Mouse (Mus musculus): ENCODE measurements around the gene Pld2. TPM values are rescaled to one million over a fixed set of nuclear protein-coding genes. Genes with fewer than 3 reads are reported as not detected.

Pld2 gene
- polyA plus RNA-seq, 1 experiment from 2014 or later = 4.8 TPM

DNA sequence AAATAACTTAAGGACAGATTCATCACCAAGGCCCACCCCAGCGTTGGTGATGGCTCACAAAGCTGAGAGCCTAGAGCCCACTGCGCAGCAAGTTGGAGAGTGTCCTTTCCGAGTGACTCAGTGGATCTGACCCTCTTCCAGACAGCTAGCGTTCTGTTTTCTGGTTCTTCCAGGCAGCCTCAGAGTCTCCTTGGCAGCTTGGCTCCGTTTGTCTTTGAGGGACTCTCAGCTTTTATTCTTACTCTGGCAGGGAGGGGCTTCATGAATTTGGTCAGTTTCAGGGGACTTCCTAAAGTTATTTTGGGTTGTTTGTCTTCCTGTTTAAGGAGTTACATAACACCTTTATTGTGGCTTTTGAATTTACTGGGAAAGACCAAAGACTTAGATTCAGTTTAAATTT lies 47.1 kb downstream of the Pld2 start:
- no peak for DNase-seq (ENCODE audit: low spot score)
- H3K27me3 ChIP-seq (replicated peaks; ENCODE audit: control insufficient read depth, insufficient read depth, low read length) = no peaks in the 10 kb centered on the region
- no peak overlapping the region for H3K27ac ChIP-seq (ENCODE audit: low read depth, low read length)
- H3K4me1 ChIP-seq (ENCODE audit: control insufficient read depth, insufficient read depth, low read length) = peaks cover 7% of the 10 kb centered on the region
- ATAC-seq = no peak
- H3K9ac ChIP-seq (ENCODE audit: low read length) = no peak overlapping the region
- H3K9me3 ChIP-seq (replicated peaks; ENCODE audit: control insufficient read depth, low read length) = no peaks in the 10 kb centered on the region
- WGBS = 79% methylated on average over 5 of the region's 5 CpGs
- no peak overlapping the region for H3K4me3 ChIP-seq (ENCODE audit: low read depth, low read length)
- no peaks in the 10 kb centered on the region for H3K36me3 ChIP-seq (ENCODE audit: control insufficient read depth, insufficient read depth, low read length)
- no peak overlapping the region for H3K4me2 ChIP-seq (ENCODE audit: low read length)

DNA sequence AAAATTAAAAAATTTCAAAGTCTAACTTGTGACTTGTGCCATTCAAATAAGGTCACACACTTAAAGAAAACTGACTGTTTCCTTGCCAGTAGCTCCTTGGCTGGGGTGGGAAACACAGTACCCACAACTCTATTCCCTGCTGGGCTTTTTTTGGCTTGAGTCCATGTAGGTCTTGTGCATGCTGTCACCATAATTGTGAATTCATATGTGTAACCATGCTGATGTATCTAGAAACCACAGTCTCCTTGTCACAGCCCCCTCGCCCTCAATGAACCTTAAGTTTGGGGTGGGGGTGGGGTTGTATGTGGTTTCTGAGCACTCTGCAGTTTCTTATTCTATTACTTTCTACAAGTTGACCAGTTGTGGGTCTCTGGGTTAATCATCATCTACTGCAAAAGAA lies 51.9 kb downstream of the Pld2 start:
- H3K9ac ChIP-seq (ENCODE audit: low read length) = no peak overlapping the region
- H3K4me1 ChIP-seq (ENCODE audit: control insufficient read depth, insufficient read depth, low read length) = no peaks in the 10 kb centered on the region
- 91% methylated on average over 1 of the region's 1 CpGs for WGBS
- H3K36me3 ChIP-seq (ENCODE audit: control insufficient read depth, insufficient read depth, low read length) = no peaks in the 10 kb centered on the region
- ATAC-seq (no peak), DNase-seq (ENCODE audit: low spot score) (no peak)
- no peak overlapping the region for H3K4me3 ChIP-seq (ENCODE audit: low read depth, low read length)
- no peaks in the 10 kb centered on the region for H3K27me3 ChIP-seq (replicated peaks; ENCODE audit: control insufficient read depth, insufficient read depth, low read length)
- H3K9me3 ChIP-seq (replicated peaks; ENCODE audit: control insufficient read depth, low read length) = no peaks in the 10 kb centered on the region
- H3K4me2 ChIP-seq (ENCODE audit: low read length) = no peak overlapping the region
- no peak overlapping the region for H3K27ac ChIP-seq (ENCODE audit: low read depth, low read length)

DNA sequence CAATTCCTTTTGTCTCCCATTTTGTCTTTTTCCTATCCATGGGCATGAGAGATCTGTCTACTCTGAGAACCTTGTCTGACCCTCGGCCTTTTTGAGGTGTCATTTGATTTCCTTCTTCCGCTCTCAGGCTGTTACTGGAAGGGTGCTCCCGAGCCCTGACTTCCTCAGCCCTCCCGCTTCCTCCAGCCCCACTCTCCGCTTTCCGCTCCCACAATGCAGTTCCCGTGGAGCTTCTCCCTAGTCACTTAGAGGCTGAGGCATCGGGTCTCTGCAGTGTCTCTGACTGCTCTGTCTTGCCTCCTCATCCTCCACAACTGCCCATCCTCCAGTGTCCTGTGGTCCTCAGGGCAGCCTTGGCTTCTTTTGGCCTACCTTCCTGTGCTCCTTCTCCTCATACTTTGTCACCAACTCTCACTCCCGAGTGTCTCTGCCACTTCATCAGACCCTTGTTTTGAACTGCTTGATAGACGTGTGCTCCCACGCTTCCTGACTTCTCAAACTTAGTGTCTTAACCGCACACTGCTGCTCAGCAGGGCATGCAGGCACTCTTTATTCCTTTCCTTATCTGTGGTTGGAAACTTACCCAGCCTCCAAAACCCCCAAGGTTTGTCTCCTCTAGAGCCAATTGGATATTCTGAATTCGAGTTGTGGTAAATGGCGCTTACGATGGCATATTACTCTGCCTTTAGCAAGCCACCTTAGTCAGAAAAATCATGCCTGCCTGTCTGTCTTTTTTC lies 54.6 kb downstream of the Pld2 start:
- Histone ChIP-seq H3K36me3 (ENCODE audit: control insufficient read depth, insufficient read depth, low read length) (peaks cover 23% of the 10 kb centered on the region), H3K9me3 (replicated peaks; ENCODE audit: control insufficient read depth, low read length) (no peaks in the 10 kb centered on the region), H3K4me3 (ENCODE audit: low read depth, low read length) (no peak overlapping the region), H3K4me2 (ENCODE audit: low read length) (no peak overlapping the region), H3K4me1 (ENCODE audit: control insufficient read depth, insufficient read depth, low read length) (no peaks in the 10 kb centered on the region), H3K27ac (ENCODE audit: low read depth, low read length) (no peak overlapping the region), H3K27me3 (replicated peaks; ENCODE audit: control insufficient read depth, insufficient read depth, low read length) (no peaks in the 10 kb centered on the region), H3K9ac (ENCODE audit: low read length) (no peak overlapping the region)
- WGBS = 84% methylated on average over 15 of the region's 15 CpGs
- DNase-seq (ENCODE audit: low spot score) = no peak
- no peak for ATAC-seq

DNA sequence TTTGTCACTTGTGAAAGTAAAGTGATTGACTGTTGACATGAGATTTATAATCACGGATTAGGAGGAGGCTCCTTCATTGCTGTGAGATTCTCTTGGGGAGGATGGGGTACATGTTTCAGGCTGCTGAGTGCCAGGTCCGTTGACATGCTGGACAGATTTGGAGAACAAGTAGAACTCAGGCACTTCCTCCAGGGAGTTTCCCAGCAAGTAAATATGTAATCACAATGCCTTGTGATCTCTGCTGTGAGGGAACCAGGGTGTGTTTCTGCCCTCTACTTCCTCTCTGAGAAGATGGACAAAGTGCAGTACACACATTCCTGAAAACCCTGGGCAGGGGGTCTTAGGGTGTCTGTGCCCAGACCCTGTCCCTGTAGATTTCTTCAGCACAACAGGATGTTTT lies 55.8 kb downstream of the Pld2 start:
- no peak for DNase-seq (ENCODE audit: low spot score)
- WGBS = 82% methylated on average over 2 of the region's 2 CpGs
- no peak for ATAC-seq
- H3K4me2 ChIP-seq (ENCODE audit: low read length) = no peak overlapping the region
- no peaks in the 10 kb centered on the region for H3K27me3 ChIP-seq (replicated peaks; ENCODE audit: control insufficient read depth, insufficient read depth, low read length)
- H3K9me3 ChIP-seq (replicated peaks; ENCODE audit: control insufficient read depth, low read length) = no peaks in the 10 kb centered on the region
- H3K27ac ChIP-seq (ENCODE audit: low read depth, low read length) = peak overlapping the region; percentile 14; the same call in 1 of the 2 replicates
- no peaks in the 10 kb centered on the region for H3K4me1 ChIP-seq (ENCODE audit: control insufficient read depth, insufficient read depth, low read length)
- H3K9ac ChIP-seq (ENCODE audit: low read length) = no peak overlapping the region
- H3K4me3 ChIP-seq (ENCODE audit: low read depth, low read length) = no peak overlapping the region
- peaks cover 28% of the 10 kb centered on the region for H3K36me3 ChIP-seq (ENCODE audit: control insufficient read depth, insufficient read depth, low read length)

DNA sequence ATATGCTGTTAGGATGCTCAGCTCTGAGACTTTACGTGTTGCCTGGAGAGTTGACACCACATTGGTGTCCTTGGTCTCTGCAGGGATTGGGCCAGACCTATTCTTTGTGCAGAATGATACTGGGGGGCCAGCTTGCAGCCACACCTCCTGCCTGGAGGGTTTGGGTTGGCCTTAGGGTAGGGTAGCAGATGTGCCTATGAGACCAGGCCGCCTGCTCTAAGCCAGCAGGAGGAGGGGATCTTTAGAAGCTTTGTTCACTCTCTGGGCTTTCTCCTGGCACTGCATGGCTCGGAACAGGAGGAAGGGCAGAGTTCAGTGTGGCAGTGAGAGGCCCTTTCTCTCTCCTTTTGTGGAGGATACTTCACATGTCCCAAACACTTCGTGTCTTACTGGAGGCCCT lies 56.2 kb downstream of the Pld2 start:
- Histone ChIP-seq H3K36me3 (ENCODE audit: control insufficient read depth, insufficient read depth, low read length) (peaks cover 28% of the 10 kb centered on the region), H3K27me3 (replicated peaks; ENCODE audit: control insufficient read depth, insufficient read depth, low read length) (no peaks in the 10 kb centered on the region), H3K9ac (ENCODE audit: low read length) (no peak overlapping the region; the same call in 1 of the 2 replicates), H3K4me2 (ENCODE audit: low read length) (no peak overlapping the region), H3K4me3 (ENCODE audit: low read depth, low read length) (no peak overlapping the region), H3K9me3 (replicated peaks; ENCODE audit: control insufficient read depth, low read length) (no peaks in the 10 kb centered on the region), H3K27ac (ENCODE audit: low read depth, low read length) (peak overlapping the region; percentile 24; the same call in 1 of the 2 replicates), H3K4me1 (ENCODE audit: control insufficient read depth, insufficient read depth, low read length) (no peaks in the 10 kb centered on the region)
- peak; percentile 37; the same call in 1 of the 2 replicates for ATAC-seq
- WGBS = 43% methylated on average over 4 of the region's 4 CpGs
- no peak for DNase-seq (ENCODE audit: low spot score)

DNA sequence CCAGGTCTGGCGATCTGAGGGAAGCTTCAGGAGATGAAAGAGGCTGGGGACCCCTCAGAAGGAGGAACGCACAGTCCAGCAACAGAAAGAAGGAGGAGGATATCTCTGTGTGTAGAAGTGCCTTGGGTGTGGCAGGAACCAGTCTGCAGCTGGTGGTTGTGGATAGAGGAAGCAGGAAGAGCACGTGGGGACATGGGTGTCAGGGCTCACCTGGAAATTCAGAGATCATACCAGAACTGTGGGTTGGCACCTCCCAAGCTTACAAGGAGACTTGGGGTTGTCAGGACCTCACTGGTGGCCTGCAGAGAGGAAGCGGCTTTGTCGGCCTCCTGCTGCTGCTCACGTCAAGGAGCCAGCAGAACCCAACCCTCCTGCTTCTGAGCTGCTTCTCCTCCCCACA lies 57.4 kb downstream of the Pld2 start:
- peaks cover 37% of the 10 kb centered on the region for H3K36me3 ChIP-seq (ENCODE audit: control insufficient read depth, insufficient read depth, low read length)
- ATAC-seq (no peak), DNase-seq (ENCODE audit: low spot score) (no peak)
- no peaks in the 10 kb centered on the region for H3K27me3 ChIP-seq (replicated peaks; ENCODE audit: control insufficient read depth, insufficient read depth, low read length)
- no peak overlapping the region for H3K9ac ChIP-seq (ENCODE audit: low read length)
- no peak overlapping the region for H3K4me3 ChIP-seq (ENCODE audit: low read depth, low read length)
- WGBS = 85% methylated on average over 6 of the region's 6 CpGs
- no peaks in the 10 kb centered on the region for H3K4me1 ChIP-seq (ENCODE audit: control insufficient read depth, insufficient read depth, low read length)
- no peaks in the 10 kb centered on the region for H3K9me3 ChIP-seq (replicated peaks; ENCODE audit: control insufficient read depth, low read length)
- no peak overlapping the region for H3K27ac ChIP-seq (ENCODE audit: low read depth, low read length)
- no peak overlapping the region for H3K4me2 ChIP-seq (ENCODE audit: low read length)

DNA sequence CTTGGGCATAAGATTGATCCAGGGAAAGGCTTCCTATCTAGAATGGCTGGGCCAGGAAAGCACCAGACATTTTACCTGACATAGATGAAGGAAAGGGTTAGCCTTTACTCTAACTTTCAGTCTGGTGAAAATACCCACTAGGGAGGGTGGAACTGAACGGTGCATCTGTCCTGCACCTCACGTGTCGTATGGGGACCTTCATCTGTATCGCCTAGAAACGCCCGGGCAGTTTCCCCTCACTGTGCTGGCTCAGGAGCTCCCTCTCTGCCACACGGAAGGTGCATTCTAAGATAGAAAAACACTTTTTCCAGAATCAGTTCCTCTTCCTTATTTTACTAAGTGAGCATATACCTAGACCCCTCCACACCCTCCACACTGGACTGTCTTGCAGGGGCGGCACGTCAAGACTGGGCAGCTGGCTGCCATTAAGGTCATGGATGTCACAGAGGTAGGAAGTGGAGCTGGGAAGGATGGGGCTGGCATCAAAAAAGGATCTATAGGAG lies 58.6 kb downstream of the Pld2 start:
- Histone ChIP-seq H3K36me3 (ENCODE audit: control insufficient read depth, insufficient read depth, low read length) (peaks cover 42% of the 10 kb centered on the region), H3K27me3 (replicated peaks; ENCODE audit: control insufficient read depth, insufficient read depth, low read length) (no peaks in the 10 kb centered on the region), H3K9me3 (replicated peaks; ENCODE audit: control insufficient read depth, low read length) (no peaks in the 10 kb centered on the region), H3K9ac (ENCODE audit: low read length) (no peak overlapping the region), H3K4me2 (ENCODE audit: low read length) (no peak overlapping the region), H3K4me1 (ENCODE audit: control insufficient read depth, insufficient read depth, low read length) (no peaks in the 10 kb centered on the region), H3K4me3 (ENCODE audit: low read depth, low read length) (no peak overlapping the region), H3K27ac (ENCODE audit: low read depth, low read length) (no peak overlapping the region)
- 93% methylated on average over 9 of the region's 9 CpGs for WGBS
- DNase-seq (ENCODE audit: low spot score) = no peak
- ATAC-seq = no peak

DNA sequence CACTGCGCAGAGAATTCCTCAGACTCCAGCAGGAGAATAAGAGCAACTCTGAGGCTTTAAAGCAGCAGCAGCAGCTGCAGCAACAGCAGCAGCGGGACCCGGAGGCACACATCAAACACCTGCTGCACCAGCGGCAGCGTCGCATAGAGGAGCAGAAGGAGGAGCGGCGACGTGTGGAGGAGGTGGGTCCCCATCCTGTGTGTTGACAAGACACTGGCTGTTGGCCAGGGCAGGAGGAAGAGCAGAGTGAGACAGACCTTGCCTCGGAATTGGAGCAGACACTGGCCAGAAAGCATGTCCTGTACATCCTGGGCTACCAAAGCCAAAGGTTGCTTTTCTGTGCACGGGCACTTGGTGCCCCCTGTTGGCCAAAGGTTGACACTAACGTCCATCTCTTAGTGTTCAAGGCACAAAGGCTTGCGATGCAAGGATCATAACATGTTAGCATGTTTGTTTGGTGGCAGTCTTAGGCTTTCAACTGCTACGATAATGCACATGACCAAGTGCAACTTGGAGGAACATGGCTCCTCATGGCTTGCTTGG lies 65.2 kb downstream of the Pld2 start:
- DNase-seq (ENCODE audit: low spot score) (peak; percentile 81), ATAC-seq (peak; percentile 23; the same call in 1 of the 2 replicates)
- H3K36me3 ChIP-seq (ENCODE audit: control insufficient read depth, insufficient read depth, low read length) = peaks cover 79% of the 10 kb centered on the region
- no peak overlapping the region for H3K9ac ChIP-seq (ENCODE audit: low read length)
- no peaks in the 10 kb centered on the region for H3K9me3 ChIP-seq (replicated peaks; ENCODE audit: control insufficient read depth, low read length)
- H3K27ac ChIP-seq (ENCODE audit: low read depth, low read length) = no peak overlapping the region
- H3K27me3 ChIP-seq (replicated peaks; ENCODE audit: control insufficient read depth, insufficient read depth, low read length) = no peaks in the 10 kb centered on the region
- H3K4me1 ChIP-seq (ENCODE audit: control insufficient read depth, insufficient read depth, low read length) = no peaks in the 10 kb centered on the region
- no peak overlapping the region for H3K4me2 ChIP-seq (ENCODE audit: low read length)
- H3K4me3 ChIP-seq (ENCODE audit: low read depth, low read length) = no peak overlapping the region
- 56% methylated on average over 14 of the region's 14 CpGs for WGBS

DNA sequence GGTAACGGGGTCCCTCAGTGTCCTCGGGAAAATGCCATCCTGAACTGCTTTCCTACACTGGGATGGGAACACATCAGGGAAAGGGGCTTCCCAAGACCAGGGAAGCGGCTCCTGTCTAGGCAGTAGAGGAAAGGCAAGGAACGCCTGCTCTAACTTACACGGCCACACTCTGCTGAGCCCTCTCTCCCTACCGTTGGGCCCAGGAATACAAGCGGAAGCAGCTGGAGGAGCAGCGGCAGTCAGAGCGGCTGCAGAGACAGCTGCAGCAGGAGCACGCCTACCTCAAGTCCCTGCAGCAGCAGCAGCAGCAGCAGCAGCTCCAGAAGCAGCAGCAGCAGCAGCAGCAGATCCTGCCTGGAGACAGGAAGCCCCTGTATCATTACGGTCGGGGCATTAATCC lies 66.9 kb downstream of the Pld2 start:
- Histone ChIP-seq H3K27ac (ENCODE audit: low read depth, low read length) (no peak overlapping the region), H3K27me3 (replicated peaks; ENCODE audit: control insufficient read depth, insufficient read depth, low read length) (no peaks in the 10 kb centered on the region), H3K4me3 (ENCODE audit: low read depth, low read length) (no peak overlapping the region), H3K4me1 (ENCODE audit: control insufficient read depth, insufficient read depth, low read length) (no peaks in the 10 kb centered on the region), H3K4me2 (ENCODE audit: low read length) (no peak overlapping the region), H3K9me3 (replicated peaks; ENCODE audit: control insufficient read depth, low read length) (no peaks in the 10 kb centered on the region), H3K9ac (ENCODE audit: low read length) (no peak overlapping the region), H3K36me3 (ENCODE audit: control insufficient read depth, insufficient read depth, low read length) (peaks cover 90% of the 10 kb centered on the region)
- 82% methylated on average over 12 of the region's 12 CpGs for WGBS
- ATAC-seq (no peak), DNase-seq (ENCODE audit: low spot score) (no peak)

All from forebrain, embryonic 14.5 days (tissue).